Mouse (Mus musculus) small intestine, adult 2 months (tissue): Measurements from ENCODE around the gene Dennd1a. TPM values are rescaled to one million over a fixed set of nuclear protein-coding genes. Genes with fewer than 3 reads are reported as not detected.

ENCODE experiments used
- H3K27ac ChIP-seq: fragments of 200-500 bp; 2 replicates; pipeline ENCODE4 v1.5.1; 2012; ENCODE audit warnings: low read depth, low read length, control low read depth, inconsistent platforms; ENCODE audit not compliant: insufficient read depth
- H3K27me3 ChIP-seq: fragments of 200-500 bp; 2 replicates; pipeline ENCODE4 v1.6.1; 2012; ENCODE audit warnings: mild to moderate bottlenecking, moderate library complexity, low read length, inconsistent platforms; ENCODE audit not compliant: control insufficient read depth, insufficient read depth
- H3K36me3 ChIP-seq: fragments of 200-500 bp; 2 replicates; pipeline ENCODE4 v1.6.1; 2012; ENCODE audit warnings: mild to moderate bottlenecking, low read length, control low read depth, inconsistent platforms; ENCODE audit not compliant: control insufficient read depth, insufficient read depth
- H3K4me1 ChIP-seq: fragments of 200-500 bp; 2 replicates; pipeline ENCODE4 v1.6.1; 2012; ENCODE audit warnings: low read length, inconsistent platforms, mixed read lengths; ENCODE audit not compliant: control insufficient read depth, insufficient read depth, insufficient read length
- H3K4me3 ChIP-seq: fragments of 200-500 bp; 2 replicates; pipeline ENCODE4 v1.5.1; 2012; ENCODE audit warnings: low read depth, mild to moderate bottlenecking, control low read depth, inconsistent platforms, low read length, moderate library complexity
- CTCF ChIP-seq: fragments of 200-500 bp; IDR thresholded peaks from 2 replicates; pipeline ENCODE4 v1.5.1; 2012; ENCODE audit warnings: low read depth, mild to moderate bottlenecking, control low read depth, inconsistent platforms, low read length, moderate library complexity, mixed read lengths; ENCODE audit not compliant: insufficient replicate concordance, insufficient read length; ENCODE audit errors: extremely low read depth
- POLR2A ChIP-seq: fragments of 200-500 bp; IDR thresholded peaks from 2 replicates; pipeline ENCODE4 v1.6.1; 2012; ENCODE audit warnings: low read depth, mild to moderate bottlenecking, control low read depth, inconsistent platforms, low read length, moderate library complexity
- WGBS: fragments of 180-500 bp; shearing (Covaris S2); methylation state at CpG from one replicate; pipeline ENCODE4 v1.1.7; 2018; 5-methylcytosine and 5-hydroxymethylcytosine counted together
- polyA plus RNA-seq: library from polyadenylated mRNA; depleted of rRNA; stranded (reverse); fragments of >200 nt; gene quantifications from 2 replicates; pipeline ENCODE4 v1.2.3, GENCODE M21; 2012

Gene Dennd1a
- polyA plus RNA-seq, 1 experiment: 8.2 TPM

- Histone ChIP-seq H3K36me3 (no peaks in the 10 kb centered on the region), H3K4me3 (no peak overlapping the region), H3K4me1 (no peaks in the 10 kb centered on the region), H3K27me3 (no peaks in the 10 kb centered on the region), H3K27ac (no peak overlapping the region)
- TF ChIP-seq CTCF (no peak), POLR2A (no peak)
- 55% methylated on average over 5 of the region's 5 CpGs for WGBS
Observed at GRCm38 (mm10) chr2:37881262-37881913, 405.8 kb downstream of the Dennd1a start.

DNA sequence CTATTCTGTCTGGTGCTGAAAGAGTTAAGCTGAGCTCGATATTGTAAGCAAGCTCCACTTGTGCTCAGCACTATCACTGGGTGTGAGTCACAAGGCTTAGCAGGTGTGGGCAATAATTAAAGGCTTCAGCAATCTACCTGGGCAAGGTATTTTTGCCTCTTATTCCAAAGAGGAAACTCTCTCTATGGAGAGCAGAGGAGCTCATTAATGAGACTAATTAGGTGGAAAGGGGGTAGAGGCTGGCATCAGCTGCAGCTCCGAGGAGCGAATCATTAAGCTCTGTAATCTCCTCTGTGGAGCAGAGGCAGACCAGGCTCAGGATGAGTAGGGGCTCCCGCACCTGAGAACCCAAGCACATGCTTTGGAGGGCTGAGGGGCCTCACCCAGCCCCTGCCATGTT is 407.5 kb downstream of the Dennd1a start:
- WGBS: 36% methylated on average over 4 of the region's 4 CpGs
- Histone ChIP-seq H3K27ac (no peak overlapping the region), H3K36me3 (no peaks in the 10 kb centered on the region), H3K4me1 (no peaks in the 10 kb centered on the region), H3K27me3 (no peaks in the 10 kb centered on the region), H3K4me3 (no peak overlapping the region)
- TF ChIP-seq POLR2A (no peak), CTCF (no peak)

- H3K4me3 ChIP-seq: no peak overlapping the region
- H3K27me3 ChIP-seq: no peaks in the 10 kb centered on the region
- TF ChIP-seq CTCF (no peak), POLR2A (no peak)
- H3K27ac ChIP-seq: no peak overlapping the region
- WGBS: 72% methylated on average over 4 of the region's 4 CpGs
- no peaks in the 10 kb centered on the region for H3K4me1 ChIP-seq
- H3K36me3 ChIP-seq: no peaks in the 10 kb centered on the region
Observed at GRCm38 (mm10) chr2:37872791-37873190, 414.4 kb downstream of the Dennd1a start.

GRCm38 (mm10) chr2:37869628-37870027 is 417.6 kb downstream of the Dennd1a start:
- Histone ChIP-seq H3K4me1 (no peaks in the 10 kb centered on the region), H3K27ac (no peak overlapping the region), H3K27me3 (no peaks in the 10 kb centered on the region), H3K4me3 (no peak overlapping the region), H3K36me3 (no peaks in the 10 kb centered on the region)
- WGBS: 76% methylated on average over 6 of the region's 6 CpGs
- no peak for TF ChIP-seq POLR2A
- no peak for TF ChIP-seq CTCF

DNA sequence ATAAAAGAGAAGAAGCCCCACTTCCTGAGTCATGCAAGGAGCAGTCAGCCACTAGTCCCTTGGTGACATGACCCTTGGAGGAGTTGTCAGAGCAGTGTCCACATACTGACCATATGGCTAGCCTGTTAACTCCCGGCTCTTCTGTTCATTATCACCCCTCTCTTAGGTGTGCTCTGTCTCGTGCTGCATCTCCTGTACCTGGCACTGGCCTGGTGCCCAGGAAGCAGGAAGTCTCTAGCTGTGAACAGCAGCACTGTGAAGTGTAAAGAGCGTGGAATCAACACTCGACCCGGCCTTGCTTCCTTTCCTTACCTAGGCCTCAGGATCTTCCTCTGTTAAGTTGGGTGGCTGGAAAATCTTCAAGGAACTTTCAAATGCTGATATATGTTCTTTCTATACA is 419.8 kb downstream of the Dennd1a start:
- H3K4me1 ChIP-seq: no peaks in the 10 kb centered on the region
- WGBS: 30% methylated on average over 5 of the region's 5 CpGs
- no peak overlapping the region for H3K27ac ChIP-seq
- H3K36me3 ChIP-seq: no peaks in the 10 kb centered on the region
- H3K4me3 ChIP-seq: no peak overlapping the region
- TF ChIP-seq CTCF: no peak
- no peak for TF ChIP-seq POLR2A
- H3K27me3 ChIP-seq: no peaks in the 10 kb centered on the region

DNA sequence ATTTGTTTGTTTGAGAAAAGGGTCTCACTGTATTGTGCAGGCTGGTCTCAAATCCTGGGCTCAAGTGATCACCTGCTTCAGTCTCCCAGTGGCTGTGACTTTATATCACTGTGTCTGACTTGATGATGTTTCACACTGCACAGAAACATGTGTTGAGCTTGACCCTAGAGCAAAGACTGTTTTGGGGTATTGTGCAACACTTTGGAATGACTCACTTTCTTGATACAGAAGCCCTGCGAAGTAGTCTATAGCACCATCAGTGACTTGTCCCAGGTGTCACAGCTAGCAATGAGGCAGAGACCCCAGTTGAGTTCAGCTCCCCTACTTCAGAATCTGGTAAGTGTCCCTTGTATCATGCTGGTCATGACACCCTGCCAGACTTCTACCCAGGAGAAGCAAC is 429.7 kb downstream of the Dennd1a start:
- H3K27me3 ChIP-seq: no peaks in the 10 kb centered on the region
- H3K36me3 ChIP-seq: 0 out of 2 replicates have a peak, but pooled peaks cover 1% of the 10 kb centered on the region
- 44% methylated on average over 1 of the region's 1 CpGs for WGBS
- no peaks in the 10 kb centered on the region; the same call in 1 of the 2 replicates for H3K4me1 ChIP-seq
- TF ChIP-seq POLR2A (no peak), CTCF (no peak)
- no peak overlapping the region for H3K27ac ChIP-seq
- H3K4me3 ChIP-seq: no peak overlapping the region

DNA sequence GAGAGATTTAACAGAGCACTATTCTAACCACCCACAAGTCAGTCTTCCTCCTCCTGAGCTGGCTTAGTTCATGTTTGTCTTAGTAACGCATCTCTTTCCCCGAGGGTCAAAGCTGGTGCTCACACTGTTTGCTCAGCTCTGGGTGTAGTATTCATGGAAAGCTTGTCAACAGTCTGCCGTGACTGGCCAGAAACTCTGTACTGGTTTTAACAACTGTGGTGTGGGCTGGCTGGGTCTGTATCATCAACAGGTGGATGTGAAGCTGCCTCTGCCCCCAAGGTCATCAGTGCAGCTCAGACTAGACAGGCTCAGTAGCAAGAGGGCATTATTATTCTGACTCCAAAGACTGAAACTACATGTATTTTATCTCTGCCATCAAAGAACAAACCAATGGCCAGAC is 430.2 kb downstream of the Dennd1a start:
- H3K27me3 ChIP-seq: no peaks in the 10 kb centered on the region
- H3K36me3 ChIP-seq: 0 out of 2 replicates have a peak, but pooled peaks cover 1% of the 10 kb centered on the region
- H3K27ac ChIP-seq: no peak overlapping the region
- H3K4me1 ChIP-seq: no peaks in the 10 kb centered on the region; the same call in 1 of the 2 replicates
- no peak for TF ChIP-seq CTCF
- TF ChIP-seq POLR2A: no peak
- WGBS: 41% methylated on average over 3 of the region's 3 CpGs
- no peak overlapping the region for H3K4me3 ChIP-seq
